Mouse (Mus musculus) left cerebral cortex, adult 18-20 months (tissue): ENCODE results near the gene Abcc4. TPM values are rescaled to one million over a fixed set of nuclear protein-coding genes. Genes with fewer than 3 reads are reported as not detected.
A peak's percentile ranks its signal among the peaks of the same experiment; 100 is the strongest.

ENCODE experiments used
- DNase-seq, 2 experiments: peaks; one replicate each; pipeline ENCODE4 v3.0.0; 2021 to 2022; ENCODE audit warnings: low spot score in 2 of 2, mixed read lengths in 1 of 2
- total RNA-seq, 2 experiments: library from RNA; stranded (reverse); gene quantifications; 2 replicates each; pipeline ENCODE4 v1.2.3; 2021

Abcc4 gene
- total RNA-seq, 2 experiments from 2014 or later, result 8.4 to 9.8 TPM

GRCm38 (mm10) chr14:118713408-118713807 is 7.4 kb upstream of the Abcc4 start:
- DNase-seq, result no peak

GRCm38 (mm10) chr14:118712889-118713288 is 6.9 kb upstream of the Abcc4 start:
- no peak for DNase-seq

GRCm38 (mm10) chr14:118710945-118711344 is 4.9 kb upstream of the Abcc4 start:
- DNase-seq, result no peak

GRCm38 (mm10) chr14:118709736-118710135 is 3.7 kb upstream of the Abcc4 start:
- DNase-seq, result peak; percentile 87 to 90

- no peak for DNase-seq
These were observed 2.1 kb upstream of the Abcc4 start for GRCm38 (mm10) chr14:118708126-118708525.

GRCm38 (mm10) chr14:118706962-118707361 is 943 bp upstream of the Abcc4 start:
- DNase-seq, result no peak

- no peak for DNase-seq
These were observed 583 bp downstream of the Abcc4 start for GRCm38 (mm10) chr14:118705465-118705807.

- DNase-seq, result no peak
These were observed 2.7 kb downstream of the Abcc4 start for GRCm38 (mm10) chr14:118703363-118703762.

GRCm38 (mm10) chr14:118701991-118702608 is 3.9 kb downstream of the Abcc4 start:
- peak; percentile 28 to 44 for DNase-seq

GRCm38 (mm10) chr14:118700576-118700975 is 5.4 kb downstream of the Abcc4 start:
- no peak for DNase-seq

- DNase-seq, result no peak
These were observed 6.1 kb downstream of the Abcc4 start for GRCm38 (mm10) chr14:118699963-118700362.

- DNase-seq, result no peak
These were observed 6.5 kb downstream of the Abcc4 start for GRCm38 (mm10) chr14:118699508-118699907.

GRCm38 (mm10) chr14:118696556-118697289 is 9.3 kb downstream of the Abcc4 start:
- DNase-seq, result no peak

- no peak for DNase-seq
These were observed 10.2 kb downstream of the Abcc4 start for GRCm38 (mm10) chr14:118695866-118696265.

- no peak for DNase-seq
These were observed 11.7 kb downstream of the Abcc4 start for GRCm38 (mm10) chr14:118694321-118694720.

GRCm38 (mm10) chr14:118691910-118692309 is 14.1 kb downstream of the Abcc4 start:
- no peak for DNase-seq

- DNase-seq, result no peak
These were observed 14.6 kb downstream of the Abcc4 start for GRCm38 (mm10) chr14:118691404-118691803.

- DNase-seq, result no peak
These were observed 15.1 kb downstream of the Abcc4 start for GRCm38 (mm10) chr14:118690921-118691320.

- no peak for DNase-seq
These were observed 15.7 kb downstream of the Abcc4 start for GRCm38 (mm10) chr14:118690336-118690735.

- DNase-seq, result no peak
These were observed 17.4 kb downstream of the Abcc4 start for GRCm38 (mm10) chr14:118688643-118689042.

- no peak for DNase-seq
These were observed 19.2 kb downstream of the Abcc4 start for GRCm38 (mm10) chr14:118686861-118687260.

GRCm38 (mm10) chr14:118685572-118685971 is 20.4 kb downstream of the Abcc4 start:
- DNase-seq, result no peak
